Mouse (Mus musculus) left cerebral cortex, postnatal 10 days (tissue): Measurements from ENCODE around the gene Pigw. TPM values are rescaled to one million over a fixed set of nuclear protein-coding genes. Genes with fewer than 3 reads are reported as not detected.
"Not testable (repeated sequence)": the region's sequence is repeated elsewhere in the genome, so short reads cannot be mapped to it uniquely, and the experiment has no call there.

Experiments used
- DNase-seq, 2 experiments: peaks; one replicate each; pipeline ENCODE4 v3.0.0; 2021 to 2022; ENCODE audit warnings: low spot score in 2 of 2, mixed read lengths in 1 of 2; ENCODE audit errors: extremely low spot score in 1 of 2
- intact Hi-C: fragments of 180-260 bp; cut with DNase I; formaldehyde crosslinking; loops from one replicate; pipeline ENCODE4 v1.15.1; 2025
- microRNA-seq: library from miRNA; unstranded; fragments of <30 nt; microRNA quantifications from one replicate; pipeline ENCODE4 v1.2.0, GENCODE M21; 2022
- total RNA-seq, 2 experiments: library from RNA; stranded (reverse); gene quantifications; 2 replicates each; pipeline ENCODE4 v1.2.3; 2021

The Pigw gene
- total RNA-seq, 2 experiments from 2014 or later: 7.8 to 8.5 TPM

DNA sequence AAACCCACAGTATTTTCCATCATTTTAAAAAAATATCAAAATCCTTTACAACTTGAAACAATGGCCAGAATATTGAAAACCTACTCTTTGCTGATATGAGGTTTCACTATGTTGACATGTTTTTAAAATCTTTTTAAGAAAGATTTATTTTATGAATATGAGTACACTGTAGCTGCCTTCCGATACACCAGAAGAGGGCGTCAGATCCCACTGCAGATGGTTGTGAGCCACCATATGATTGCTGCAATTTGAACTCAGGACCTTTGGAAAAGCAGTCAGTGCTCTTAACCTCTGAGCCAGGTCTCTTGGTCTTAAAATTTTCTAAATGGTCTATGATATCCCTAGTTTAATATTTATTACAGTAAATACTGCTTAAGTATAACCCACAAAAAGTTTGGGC is 40.8 kb downstream of the Pigw start:
- DNase-seq: no peak
- intact Hi-C loops: loop anchor here (10.0 kb wide), 1 partner anchor 175 kb away; no protein-coding TSS in a partner anchor

DNA sequence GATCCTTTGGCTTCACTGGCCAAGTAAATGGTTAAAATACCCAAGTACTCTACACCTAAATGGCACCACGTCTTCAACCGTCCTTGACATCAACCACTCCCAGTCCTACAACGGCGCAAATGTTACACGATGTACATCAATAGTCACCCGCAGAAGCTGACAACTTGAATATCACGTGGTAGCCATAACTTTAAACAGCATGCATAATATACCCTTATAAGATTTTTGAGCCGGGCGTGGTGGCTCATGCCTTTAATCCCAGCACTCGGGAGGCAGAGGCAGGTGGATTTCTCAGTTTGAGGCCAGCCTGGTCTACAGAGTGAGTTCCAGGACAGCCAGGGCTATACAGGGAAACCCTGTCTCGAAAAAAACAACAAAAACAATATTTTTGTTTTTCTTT is 50.6 kb downstream of the Pigw start:
- DNase-seq, intact Hi-C loops: not testable (repeated sequence)

DNA sequence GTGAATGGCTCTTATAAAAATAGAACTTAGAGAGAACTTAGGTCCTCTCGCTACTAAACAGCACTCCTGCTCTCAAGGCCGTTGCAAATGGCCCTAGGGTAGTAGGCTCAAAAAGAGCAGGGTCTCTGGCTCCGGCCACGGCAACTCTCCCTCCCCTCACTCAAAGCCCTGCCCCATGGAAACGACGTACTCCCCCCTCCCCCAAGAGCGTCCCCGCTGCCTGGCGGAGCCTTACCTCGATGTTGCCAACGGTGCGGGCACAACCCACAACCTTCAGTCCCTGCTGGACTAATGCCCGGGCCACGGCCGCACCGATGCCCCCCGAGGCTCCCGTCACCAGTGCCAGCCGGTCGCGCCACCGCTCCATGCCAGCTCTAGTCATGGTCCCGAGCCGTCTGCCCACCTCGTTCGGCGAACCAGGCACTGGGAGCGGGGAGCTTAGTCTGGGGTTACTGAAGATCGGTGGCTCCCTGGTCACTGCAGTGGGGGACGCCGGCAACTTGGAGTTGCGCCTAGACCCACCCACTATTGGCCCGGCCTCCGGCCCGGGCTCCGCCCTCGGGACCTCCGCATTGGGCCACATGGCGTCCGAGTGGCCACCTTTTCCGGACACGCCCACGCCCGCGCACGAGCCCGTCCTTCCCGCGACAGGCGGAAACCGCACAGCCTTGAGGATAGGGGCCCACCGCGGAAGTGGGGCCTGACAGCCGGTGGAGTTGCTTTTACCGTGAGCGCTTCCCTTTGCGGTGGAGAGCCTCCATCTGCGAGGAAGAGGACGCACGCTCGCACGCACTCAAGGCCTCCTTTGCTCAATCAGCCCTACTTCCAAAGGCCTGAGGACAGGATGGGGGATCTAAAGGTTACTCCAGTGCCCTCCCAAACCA is 51.3 kb downstream of the Pigw start, which contains the start of gene Dhrs11:
Gene Dhrs11, minus strand, starts transcription at position 479 of the 884 bp plus-strand sequence.
- DNase-seq: peak; percentile 85 to 98
- intact Hi-C loops: no loop called here

DNA sequence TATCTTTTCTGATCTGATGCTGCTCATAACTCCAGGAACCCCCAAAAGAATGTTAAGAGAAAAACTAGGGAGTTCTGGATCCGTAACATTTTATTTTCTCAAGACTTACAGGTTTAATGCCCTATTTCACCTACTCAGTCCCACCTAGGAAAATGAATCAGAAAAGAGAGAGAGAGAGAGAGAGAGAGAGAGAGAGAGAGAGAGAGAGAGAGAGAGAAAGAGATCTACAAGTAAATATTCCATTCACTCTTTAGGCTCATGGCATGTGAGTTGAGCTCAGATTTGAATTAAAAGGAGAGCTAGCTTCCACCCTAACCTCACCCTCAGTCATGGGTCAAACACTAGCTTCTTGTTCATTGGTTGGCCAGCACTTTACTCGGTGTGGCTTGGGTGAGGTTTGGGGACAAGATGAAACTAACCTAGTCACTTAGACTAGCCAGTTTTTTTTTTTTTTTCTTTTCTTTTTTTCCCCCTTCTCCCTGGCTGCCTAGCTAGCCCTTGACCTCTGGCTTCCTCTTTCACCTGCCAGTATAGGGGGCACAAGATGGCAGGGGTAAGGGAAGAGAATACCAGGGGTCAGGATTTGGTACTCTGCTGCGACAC is 52.1 kb downstream of the Pigw start:
- intact Hi-C loops: no loop called here
- DNase-seq: no peak

DNA sequence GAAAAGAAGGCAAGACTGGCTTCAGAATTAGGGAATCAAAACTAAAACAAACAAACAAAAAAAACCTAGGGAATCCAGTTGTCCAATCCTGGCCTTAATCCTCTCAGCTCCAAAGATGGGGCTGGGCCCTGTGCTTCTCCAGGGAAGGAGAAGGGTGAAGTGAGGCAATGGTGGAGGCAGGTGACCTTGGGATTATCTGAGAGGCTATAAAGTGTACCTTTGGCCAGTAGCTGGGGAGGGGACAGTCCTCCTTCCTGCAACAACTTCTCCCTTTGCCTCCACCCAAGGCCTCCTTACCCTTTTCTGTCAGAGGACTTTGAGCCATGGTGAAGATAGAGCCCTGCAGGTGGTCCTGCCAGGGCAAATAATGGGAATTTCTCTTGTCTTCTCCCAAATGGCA is 52.6 kb downstream of the Pigw start:
- intact Hi-C loops: no loop called here
- no peak for DNase-seq

Small RNA genes lying within 50 kb of the gene (microRNA-seq; reads per million reads assigned to microRNA genes)
- not detected for gene Gm23564

Other genes with a start within 250 kb of the Pigw start
- 10 to 100 TPM; 18.1 to 21.7 TPM for gene Mrm1, start 60.8 kb downstream of the Pigw start, total RNA-seq
- 1 to 10 TPM; 6.3 to 7.1 TPM for gene Dhrs11, start 51.3 kb downstream of the Pigw start, total RNA-seq
- gene Ggnbp2, start 9.5 kb downstream of the Pigw start, total RNA-seq: 10 to 100 TPM; 89.1 to 90.3 TPM
- gene Myo19, start 137 bp downstream of the Pigw start, total RNA-seq: 10 to 100 TPM; 11.8 to 13.8 TPM
- gene Znhit3, start 36.1 kb upstream of the Pigw start, total RNA-seq: 10 to 100 TPM; 28.1 to 31.9 TPM
- 10 to 100 TPM; 44.2 to 49.6 TPM for gene Car4, start 77.5 kb upstream of the Pigw start, total RNA-seq